Mouse (Mus musculus) layer of hippocampus, postnatal 25 days (tissue): ENCODE data around the gene Eps8. TPM values are rescaled to one million over a fixed set of nuclear protein-coding genes. Genes with fewer than 3 reads are reported as not detected.
"Not testable (repeated sequence)": the region's sequence is repeated elsewhere in the genome, so short reads cannot be mapped to it uniquely, and the experiment has no call there.

ENCODE experiments used
- DNase-seq, 2 experiments: peaks; one replicate each; pipeline ENCODE4 v3.0.0; 2022; ENCODE audit warnings: mixed read lengths in 2 of 2, low spot score in 1 of 2; ENCODE audit errors: extremely low spot score in 1 of 2
- total RNA-seq, 2 experiments: library from RNA; stranded (reverse); gene quantifications; 2 replicates each; pipeline ENCODE4 v1.2.3; 2021

Eps8 gene
- total RNA-seq, 2 experiments from 2014 or later, result 47.7 to 49.5 TPM

DNA sequence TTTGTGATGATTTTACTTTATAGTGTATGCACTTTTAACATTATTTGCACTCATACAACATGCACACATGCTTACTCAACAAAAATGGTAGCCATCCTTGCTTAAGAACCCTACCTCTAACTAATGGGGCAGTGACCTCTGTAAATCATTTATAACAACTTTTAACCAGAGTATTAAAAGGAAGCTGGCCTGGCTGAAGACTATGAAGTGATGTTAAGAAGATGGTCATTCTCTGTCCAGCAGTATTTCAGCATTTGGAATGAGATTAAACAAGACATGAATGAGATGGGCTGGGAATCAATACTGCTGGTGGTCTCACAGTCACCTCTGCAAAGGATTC, 160.6 kb downstream of the Eps8 start:
- no peak for DNase-seq

- no peak for DNase-seq
These were observed 161.2 kb downstream of the Eps8 start for GRCm38 (mm10) chr6:137493211-137494135.

DNA sequence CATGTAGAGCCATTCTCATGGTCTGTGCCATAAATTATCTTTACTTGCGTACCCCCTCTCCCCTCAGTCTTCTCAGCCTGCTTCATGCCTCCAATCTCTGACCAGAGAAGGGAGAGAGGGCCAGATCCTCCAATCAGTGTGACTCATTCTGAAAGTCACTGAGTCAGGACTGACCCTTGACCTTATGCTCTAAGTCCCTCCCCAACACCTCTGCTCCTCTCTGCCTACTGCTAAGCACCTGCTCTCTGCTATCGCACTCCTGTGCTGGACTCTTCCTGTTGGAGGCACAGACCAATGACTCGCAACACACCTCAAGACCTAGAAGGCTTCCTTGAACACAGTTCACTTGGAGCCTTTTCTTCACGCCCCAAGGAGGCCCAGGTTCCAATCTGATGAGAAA, 162.1 kb downstream of the Eps8 start:
- no peak for DNase-seq

DNA sequence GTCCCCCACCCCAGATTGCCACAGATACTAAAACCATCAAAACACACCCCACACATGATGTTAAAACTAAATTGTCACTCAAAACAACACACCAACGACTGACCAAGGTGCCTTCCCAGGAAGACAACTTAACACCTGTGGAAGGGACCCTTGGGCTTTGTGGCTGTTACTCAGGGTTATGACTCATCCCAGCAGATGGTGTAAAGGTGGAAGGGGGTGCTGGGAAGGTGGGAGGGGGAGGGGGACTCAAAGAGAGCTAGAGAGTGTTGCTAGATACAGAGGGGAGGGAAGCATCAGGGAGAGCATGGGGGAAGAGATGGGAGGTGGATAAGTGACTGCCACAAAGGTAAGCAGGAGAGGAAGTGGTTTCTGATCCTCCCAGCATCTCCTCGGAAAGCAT, 163.0 kb downstream of the Eps8 start:
- DNase-seq, result no peak

GRCm38 (mm10) chr6:137490115-137490514, 164.6 kb downstream of the Eps8 start:
- no peak for DNase-seq

DNA sequence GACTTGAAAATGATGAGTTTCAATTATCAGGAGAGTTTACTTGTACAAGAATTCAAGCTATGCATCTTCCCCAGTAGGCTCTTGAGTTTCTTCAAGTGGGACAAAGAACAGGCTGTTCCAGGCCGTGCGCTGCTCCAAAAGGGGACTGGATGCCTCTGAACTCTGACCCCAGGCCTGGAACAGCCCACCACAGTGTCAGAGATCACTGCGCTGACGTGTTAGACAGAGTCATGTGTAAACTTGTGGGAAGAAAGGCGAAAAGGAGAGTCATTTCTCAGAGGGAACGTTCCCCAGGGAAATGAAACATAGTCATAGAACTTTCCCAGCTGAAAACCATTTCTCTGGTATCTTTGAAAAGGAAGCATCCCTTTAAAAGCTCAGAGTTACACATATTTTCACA, 167.2 kb downstream of the Eps8 start:
- no peak for DNase-seq

- no peak for DNase-seq
These were observed 171.8 kb downstream of the Eps8 start for GRCm38 (mm10) chr6:137482891-137483290.

DNA sequence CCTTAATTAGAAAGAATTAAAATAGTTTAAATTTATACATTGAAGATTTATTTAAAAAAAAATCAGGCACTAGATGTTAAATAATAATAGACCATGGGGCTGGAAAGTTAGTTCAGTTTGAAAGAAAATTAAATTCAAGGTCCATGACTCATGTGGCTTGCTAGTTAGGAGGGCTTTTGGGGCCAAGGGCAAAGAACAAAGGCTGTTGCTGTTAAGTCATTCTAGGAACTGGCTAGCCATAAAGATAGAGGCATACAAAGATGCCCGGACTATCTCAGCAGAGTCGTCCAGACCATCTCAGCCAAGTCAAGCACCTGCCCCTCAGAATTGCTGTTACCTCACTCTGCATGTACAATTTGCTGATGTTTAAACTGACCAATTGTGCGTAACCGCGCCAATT, 179.0 kb downstream of the Eps8 start:
- DNase-seq, result not testable (repeated sequence)

DNA sequence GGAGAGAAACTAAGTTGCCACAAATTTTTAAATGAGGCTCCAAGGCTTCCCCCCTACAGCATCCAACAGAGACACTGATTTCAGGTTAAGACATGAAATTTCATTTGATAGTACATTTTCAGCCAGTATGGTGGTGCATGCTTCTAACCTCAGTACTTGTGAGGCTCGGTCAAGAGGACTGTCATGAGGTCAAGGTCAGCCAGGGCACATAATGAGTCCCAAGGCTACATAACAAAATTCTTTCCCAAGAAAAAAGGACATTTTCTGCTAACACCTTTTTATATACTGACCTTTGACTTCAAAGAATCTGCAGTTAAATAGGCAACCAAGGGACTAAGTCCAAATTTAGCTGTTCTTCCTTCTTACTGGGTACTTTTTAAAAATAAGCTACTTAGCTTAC, 181.2 kb downstream of the Eps8 start:
- DNase-seq, result no peak

GRCm38 (mm10) chr6:137472129-137472528, 182.5 kb downstream of the Eps8 start:
- DNase-seq, result no peak

DNA sequence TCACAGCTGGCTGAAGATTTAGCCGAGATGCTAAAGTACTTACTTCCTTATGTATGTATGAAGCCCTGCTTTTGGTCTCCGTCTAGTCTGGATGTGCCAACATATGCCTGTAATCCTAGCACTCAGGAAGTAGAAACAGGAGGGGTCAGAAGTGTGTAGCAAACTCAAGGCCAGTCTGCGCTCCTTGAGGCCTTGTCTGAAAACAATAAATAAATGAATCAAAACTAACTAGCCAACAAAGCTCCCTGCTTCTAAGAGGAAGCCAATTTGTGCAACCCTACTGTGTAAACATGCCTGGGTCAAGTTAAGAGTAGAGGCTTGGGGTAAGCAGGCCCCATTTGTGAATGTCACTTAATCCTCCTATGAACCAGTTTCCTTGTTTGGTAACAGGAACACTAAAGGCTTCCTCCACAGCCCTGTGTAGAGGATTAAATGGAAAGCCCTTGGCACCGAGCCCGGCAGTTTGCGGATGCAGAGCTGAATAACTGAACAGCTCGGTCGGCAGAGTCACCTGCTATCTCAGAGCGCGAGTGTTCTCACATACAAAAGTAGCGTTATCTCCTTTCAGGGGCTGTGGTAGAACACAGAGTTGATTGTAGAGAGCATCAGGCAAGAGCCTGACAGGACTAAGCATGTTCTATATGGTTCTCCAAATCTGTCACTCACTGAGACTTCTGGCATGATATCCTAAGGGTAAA, 183.6 kb downstream of the Eps8 start:
- DNase-seq, result peak; percentile 50 to 81

GRCm38 (mm10) chr6:137469541-137469940, 185.1 kb downstream of the Eps8 start:
- no peak for DNase-seq

DNA sequence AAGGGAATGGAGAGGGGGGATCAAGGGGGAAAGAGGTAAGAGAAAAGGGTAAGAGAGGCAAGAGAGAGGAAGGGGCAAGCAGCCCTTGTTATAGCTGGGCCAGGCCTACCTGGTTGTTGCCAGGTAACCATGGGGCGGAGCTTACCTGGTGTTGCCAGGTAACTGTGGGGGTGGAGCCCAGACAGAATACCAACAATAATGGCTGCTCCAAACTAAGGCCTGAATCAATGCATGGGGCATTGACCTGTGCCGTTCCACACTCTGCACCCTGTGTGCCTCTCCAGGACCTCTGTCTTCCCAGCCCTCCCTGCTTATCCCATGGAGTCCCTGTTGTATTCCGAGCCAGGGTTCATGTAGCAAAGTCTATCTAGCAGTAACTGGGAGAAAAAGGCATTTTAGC, 187.0 kb downstream of the Eps8 start:
- DNase-seq, result no peak

GRCm38 (mm10) chr6:137466256-137466655, 188.4 kb downstream of the Eps8 start:
- no peak for DNase-seq

GRCm38 (mm10) chr6:137465253-137465652, 189.4 kb downstream of the Eps8 start:
- peak in 1 of 2 experiments; percentile 32 for DNase-seq

DNA sequence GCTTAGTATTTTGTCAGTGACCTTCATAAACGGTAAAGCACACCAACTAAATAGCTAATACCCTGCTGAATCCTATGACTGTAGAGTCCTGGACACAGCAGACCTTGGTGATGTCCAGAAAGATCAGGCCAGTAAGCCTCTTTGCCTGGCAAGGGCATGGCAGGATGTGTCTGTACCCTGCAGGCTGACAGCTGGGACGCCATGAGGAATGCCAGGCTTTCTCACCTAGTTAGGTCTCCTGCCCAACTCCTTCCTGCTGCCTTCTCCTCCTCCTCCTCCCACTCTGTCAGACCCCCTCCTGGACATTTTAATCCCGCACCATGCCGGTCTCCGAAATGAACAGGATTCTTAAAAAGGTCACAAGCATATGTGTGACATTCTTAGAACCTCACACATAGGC, 190.9 kb downstream of the Eps8 start:
- no peak for DNase-seq

- DNase-seq, result no peak
These were observed 196.5 kb downstream of the Eps8 start for GRCm38 (mm10) chr6:137458136-137458535.

DNA sequence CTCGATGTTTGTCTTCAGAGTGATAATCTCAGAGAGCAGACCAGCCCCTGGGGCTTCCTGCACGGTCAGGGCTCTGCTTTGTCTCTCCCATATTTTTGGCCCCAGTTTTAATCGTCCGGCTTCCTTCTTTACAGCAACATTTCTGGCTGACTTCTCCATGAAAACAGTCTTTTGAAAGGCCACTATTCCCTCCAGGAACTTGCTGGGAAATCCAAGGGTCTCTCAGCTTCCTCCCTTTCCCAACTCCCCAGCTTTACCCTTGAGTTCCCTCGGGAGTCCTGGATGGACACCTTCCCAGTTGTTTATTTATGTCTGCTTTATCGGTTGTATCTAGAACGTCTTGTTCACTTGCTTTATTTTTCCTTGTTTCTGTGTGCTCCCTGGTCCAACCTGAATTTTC, 197.5 kb downstream of the Eps8 start:
- no peak for DNase-seq

- no peak for DNase-seq
These were observed 198.6 kb downstream of the Eps8 start for GRCm38 (mm10) chr6:137456064-137456463.

GRCm38 (mm10) chr6:137455537-137456041, 199.1 kb downstream of the Eps8 start:
- DNase-seq, result peak in 1 of 2 experiments; percentile 17

DNA sequence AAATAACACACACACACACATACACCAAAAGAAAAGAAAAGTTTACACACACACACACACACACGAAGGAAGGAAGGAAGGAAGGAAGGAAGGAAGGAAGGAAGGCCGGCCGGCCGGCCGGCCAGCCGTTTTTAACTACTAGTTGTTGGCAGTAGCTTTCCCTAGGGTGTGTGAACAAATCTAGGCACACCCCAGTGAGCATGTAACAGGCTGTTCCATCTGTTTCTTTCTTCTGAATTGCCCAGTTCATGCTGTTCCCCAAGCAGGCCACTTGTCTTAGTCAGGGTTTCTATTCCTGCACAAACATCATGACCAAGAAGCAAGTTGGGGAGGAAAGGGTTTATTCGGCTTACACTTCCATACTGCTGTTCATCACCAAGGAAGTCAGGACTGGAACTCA, 208.6 kb downstream of the Eps8 start:
- not testable (repeated sequence) for DNase-seq

DNA sequence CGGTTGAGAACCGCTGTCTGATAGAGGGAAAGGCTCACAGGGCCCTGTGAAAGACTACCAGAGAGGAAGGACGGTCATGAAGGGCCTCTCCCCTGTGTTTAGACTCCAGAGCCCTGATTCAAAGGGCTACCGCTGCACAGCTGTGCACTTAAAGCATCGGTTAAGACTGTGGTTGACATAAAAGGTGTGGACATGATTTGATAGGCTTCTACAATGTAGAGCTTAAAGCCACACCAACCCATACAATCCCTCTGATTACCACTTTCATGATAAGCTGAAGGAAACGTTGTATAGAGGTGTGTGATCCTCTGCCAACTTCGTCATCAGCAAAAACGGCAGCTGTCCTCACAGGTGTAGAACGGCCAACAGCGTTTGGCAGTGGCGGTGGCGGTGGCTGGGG, 211.6 kb downstream of the Eps8 start:
- no peak for DNase-seq
